8 mouse cellular contexts compared by ENCODE assay signal in the genomic region with DNA sequence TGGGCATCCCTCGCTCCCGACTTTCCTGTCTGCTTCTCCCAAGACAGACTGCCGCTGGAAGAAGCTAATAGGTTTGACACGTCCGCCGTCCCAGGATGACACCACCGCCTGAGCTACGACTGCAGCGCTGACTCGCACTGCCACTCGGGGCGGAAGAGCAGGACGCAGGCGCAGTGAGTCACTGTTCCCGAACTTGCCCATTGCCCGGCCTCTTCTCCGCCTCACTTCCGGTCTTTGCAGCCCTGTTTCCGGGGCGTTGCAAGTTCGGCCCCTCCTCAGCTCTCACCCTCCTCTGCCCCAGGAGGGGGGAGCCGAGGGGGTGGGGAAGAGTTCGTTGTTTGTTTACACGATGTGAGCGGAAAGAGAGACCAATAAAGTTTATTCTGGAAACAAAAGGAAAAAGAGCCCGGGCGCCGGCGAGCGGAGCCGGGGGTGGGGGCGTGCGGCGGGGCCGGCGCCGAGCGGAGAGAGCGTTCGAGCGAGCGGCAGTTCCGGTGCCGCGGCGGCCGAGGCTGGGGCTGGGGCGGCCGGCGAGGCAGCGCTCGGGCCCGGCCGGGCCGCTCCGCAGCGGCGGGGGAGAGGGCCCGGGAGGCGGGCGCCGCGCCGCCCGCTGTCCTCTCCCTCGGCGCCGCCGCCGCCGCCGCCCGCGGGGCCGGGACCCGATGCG. TPM values are rescaled to one million over a fixed set of nuclear protein-coding genes. Genes with fewer than 3 reads are reported as not detected.
DNase-seq lines count a peak whose midpoint lies in the region; ATAC-seq and TF ChIP-seq lines count a peak whose summit lies in the region.

No protein-coding gene starts in this region.

- peak; percentile 94 for TF ChIP-seq POLR2A in cortical plate, adult 2 months (IDR thresholded peaks at IDR 0.05; ENCODE audit: extremely low read depth, insufficient read depth, low read length)

- peaks cover 6% of the 10 kb centered on the region; the same call in 1 of the 2 replicates for H3K4me1 ChIP-seq in cortical plate, adult 2 months (ENCODE audit: control insufficient read depth, insufficient read depth, low read length)
- peaks cover 50% of the 10 kb centered on the region for H3K4me1 ChIP-seq in megakaryocyte, embryonic 14.5 days

- peak overlapping the region; percentile 84 for H3K4me3 ChIP-seq in cortical plate, adult 2 months (ENCODE audit: insufficient read depth, low read length)
- H3K4me3 ChIP-seq in megakaryocyte, embryonic 14.5 days (replicated peaks): peak overlapping the region; percentile 98

- peak; percentile 90 for ATAC-seq in activated CD4-positive, CD25-positive, alpha-beta regulatory T cell, adult 4 months

- DNase-seq in gastrocnemius, adult 8-10 months (ENCODE audit: low spot score in 2 of 2): peak; percentile 94 to 96
- DNase-seq in hindlimb bud, embryonic 11.5 days (ENCODE audit: extremely low spot score, low read depth, low spot score): peak; percentile 92
- DNase-seq in left cerebral cortex, adult 8-10 months (ENCODE audit: low spot score in 2 of 2): peak; percentile 83 to 98
- DNase-seq in right cerebral cortex, postnatal 10 days (ENCODE audit: low spot score in 2 of 2): peak; percentile 98
- DNase-seq in urinary bladder, postnatal 25 days (ENCODE audit: low spot score): peak; percentile 89

- H3K27ac ChIP-seq in cortical plate, adult 2 months (ENCODE audit: insufficient read depth, low read length): peak overlapping the region; percentile 1

- no peak for TF ChIP-seq CTCF in cortical plate, adult 2 months (IDR thresholded peaks at IDR 0.05; ENCODE audit: extremely low read depth, insufficient read depth, low read length)

- no peaks in the 10 kb centered on the region for H3K27me3 ChIP-seq in megakaryocyte, embryonic 14.5 days (replicated peaks)

- H3K9me3 ChIP-seq in megakaryocyte, embryonic 14.5 days: no peaks in the 10 kb centered on the region

- H3K36me3 ChIP-seq in megakaryocyte, embryonic 14.5 days (replicated peaks; ENCODE audit: low read length): no peaks in the 10 kb centered on the region

RNA-seq across cellular contexts. Expression of a gene that starts 0.5 kb away (rescaled TPM):
- 10 to 100 TPM; 16.0 to 19.0 TPM for polyA plus RNA-seq in activated CD4-positive, CD25-positive, alpha-beta regulatory T cell, adult 4 months (2017; shearing (Covaris generic))
- 20.3 and 23.1 TPM in 2 replicates for polyA plus RNA-seq in cortical plate, adult 2 months (2012; rRNA removed)
- total RNA-seq in gastrocnemius, adult 8-10 months (2022): 10 to 100 TPM; 40.7 to 50.6 (median 45.8) TPM
- 10 to 100 TPM; 59.1 to 68.3 (median 61.0) TPM for total RNA-seq in left cerebral cortex, adult 8-10 months (2022)
- polyA plus RNA-seq in megakaryocyte, embryonic 14.5 days (2012; ENCODE audit: insufficient read depth, low replicate concordance): 0.64 and 0.81 TPM in 2 replicates

RNA-seq across cellular contexts. Expression of a gene that starts 31.1 kb away (rescaled TPM):
- 1 to 10 TPM; 5.6 to 7.7 TPM for polyA plus RNA-seq in activated CD4-positive, CD25-positive, alpha-beta regulatory T cell, adult 4 months (2017; shearing (Covaris generic))
- polyA plus RNA-seq in cortical plate, adult 2 months (2012; rRNA removed): 44.9 and 47.5 TPM in 2 replicates
- total RNA-seq in gastrocnemius, adult 8-10 months (2022): 1 to 10 TPM; 7.1 to 9.7 (median 8.6) TPM
- total RNA-seq in left cerebral cortex, adult 8-10 months (2022): 10 to 100 TPM; 67.5 to 74.8 (median 70.6) TPM
- 4.0 and 5.0 TPM in 2 replicates for polyA plus RNA-seq in megakaryocyte, embryonic 14.5 days (2012; ENCODE audit: insufficient read depth, low replicate concordance)

Comparison
In these comparisons a context has a peak if more than half of its experiments do, and no peak if none do; other contexts are left out.
1. Peak in every context shown above with its lines: DNase-seq, ATAC-seq, H3K4me3 ChIP-seq and H3K27ac ChIP-seq.